Mouse (Mus musculus) layer of hippocampus, adult 2 months (tissue): ENCODE measurements around the gene Gpat2. TPM values are rescaled to one million over a fixed set of nuclear protein-coding genes. Genes with fewer than 3 reads are reported as not detected.

Source experiments
- DNase-seq, 2 experiments: peaks; one replicate each; pipeline ENCODE4 v3.0.0; 2022; ENCODE audit warnings: low spot score in 2 of 2
- H3K27ac ChIP-seq: fragments of 200-600 bp; 2 replicates; pipeline ENCODE4 v1.8.1; 2022
- H3K4me3 ChIP-seq: fragments of 200-600 bp; 2 replicates; pipeline ENCODE4 v1.8.1; 2022; ENCODE audit warnings: mild to moderate bottlenecking
- CTCF ChIP-seq: fragments of 200-600 bp; conservative IDR thresholded peaks from 2 replicates; pipeline ENCODE4 v1.8.1; 2022; ENCODE audit warnings: antibody characterized with exemption, mild to moderate bottlenecking, moderate library complexity
- total RNA-seq, 2 experiments: library from RNA; stranded (reverse); gene quantifications; 2 replicates each; pipeline ENCODE4 v1.2.3; 2021

Gene Gpat2
- total RNA-seq, 2 experiments from 2014 or later = 0.12 to 0.31 TPM

- Histone ChIP-seq H3K27ac (no peak overlapping the region), H3K4me3 (no peak overlapping the region)
- no peak for DNase-seq
- no peak for TF ChIP-seq CTCF
Measured at GRCm38 (mm10) chr2:127411126-127411525, 13.9 kb upstream of the Gpat2 start.

GRCm38 (mm10) chr2:127415806-127416205 lies 9.2 kb upstream of the Gpat2 start:
- H3K27ac ChIP-seq = no peak overlapping the region
- no peak for DNase-seq
- TF ChIP-seq CTCF = no peak
- no peak overlapping the region for H3K4me3 ChIP-seq

GRCm38 (mm10) chr2:127416706-127417105 lies 8.3 kb upstream of the Gpat2 start:
- Histone ChIP-seq H3K4me3 (no peak overlapping the region), H3K27ac (no peak overlapping the region)
- no peak for DNase-seq
- no peak for TF ChIP-seq CTCF

GRCm38 (mm10) chr2:127418266-127418970 lies 6.6 kb upstream of the Gpat2 start:
- Histone ChIP-seq H3K4me3 (no peak overlapping the region), H3K27ac (no peak overlapping the region)
- DNase-seq = no peak
- no peak for TF ChIP-seq CTCF

GRCm38 (mm10) chr2:127430238-127430637 lies 5.2 kb downstream of the Gpat2 start:
- TF ChIP-seq CTCF = peak; percentile 91
- no peak overlapping the region for H3K27ac ChIP-seq
- peak; percentile 55 for DNase-seq
- H3K4me3 ChIP-seq = no peak overlapping the region

GRCm38 (mm10) chr2:127433487-127434295 lies 8.7 kb downstream of the Gpat2 start:
- Histone ChIP-seq H3K27ac (no peak overlapping the region), H3K4me3 (no peak overlapping the region)
- DNase-seq = no peak
- no peak for TF ChIP-seq CTCF

- peak; percentile 74 for TF ChIP-seq CTCF
- H3K27ac ChIP-seq = no peak overlapping the region
- DNase-seq = no peak
- no peak overlapping the region for H3K4me3 ChIP-seq
Measured at GRCm38 (mm10) chr2:127435135-127435534, 10.1 kb downstream of the Gpat2 start.

GRCm38 (mm10) chr2:127435554-127435953 lies 10.6 kb downstream of the Gpat2 start:
- Histone ChIP-seq H3K4me3 (no peak overlapping the region), H3K27ac (no peak overlapping the region)
- no peak for DNase-seq
- TF ChIP-seq CTCF = no peak

GRCm38 (mm10) chr2:127437697-127438096 lies 12.7 kb downstream of the Gpat2 start:
- DNase-seq = no peak
- Histone ChIP-seq H3K4me3 (no peak overlapping the region), H3K27ac (no peak overlapping the region)
- TF ChIP-seq CTCF = no peak

- H3K4me3 ChIP-seq = peak within 1 kb of the TSS; percentile 77
- TF ChIP-seq CTCF = peak; percentile 36; the same call in 1 of the 2 replicates
- peak; percentile 92 to 93 for DNase-seq
- H3K27ac ChIP-seq = peak within 1 kb of the TSS; percentile 86
Measured at GRCm38 (mm10) chr2:127444055-127444789, 19.2 kb downstream of the Gpat2 start, which contains the start of gene Fahd2a. Gene Fahd2a, minus strand, starts transcription at chr2:127444565.

- Histone ChIP-seq H3K27ac (no peak overlapping the region), H3K4me3 (no peak overlapping the region)
- no peak for DNase-seq
- TF ChIP-seq CTCF = no peak
Measured at GRCm38 (mm10) chr2:127446847-127447246, 21.8 kb downstream of the Gpat2 start.

GRCm38 (mm10) chr2:127449691-127450090 lies 24.7 kb downstream of the Gpat2 start:
- H3K27ac ChIP-seq = no peak overlapping the region
- DNase-seq = no peak
- no peak overlapping the region for H3K4me3 ChIP-seq
- TF ChIP-seq CTCF = no peak

- no peak for DNase-seq
- Histone ChIP-seq H3K4me3 (no peak overlapping the region), H3K27ac (no peak overlapping the region)
- TF ChIP-seq CTCF = no peak
Measured at GRCm38 (mm10) chr2:127451748-127452147, 26.7 kb downstream of the Gpat2 start.
